Mouse (Mus musculus): ENCODE data around the gene Akr1b3.
"Not testable (repeated sequence)": the region's sequence is repeated elsewhere in the genome, so short reads cannot be mapped to it uniquely, and the experiment has no call there.

The Akr1b3 gene

GRCm38 (mm10) chr6:34316854-34317771, at the start of gene Akr1b3:
Gene Akr1b3, minus strand, starts transcription at chr6:34317478.
- DNase-seq (ENCODE audit: low read depth, low spot score): peak; percentile 96

GRCm38 (mm10) chr6:34364217-34365136, 47.2 kb upstream of the Akr1b3 start:
- DNase-seq (ENCODE audit: low read depth, low spot score): no peak

- no peak for DNase-seq (ENCODE audit: low read depth, low spot score)
These were observed 38.6 kb upstream of the Akr1b3 start for GRCm38 (mm10) chr6:34355841-34356240.

GRCm38 (mm10) chr6:34355349-34355747, 38.1 kb upstream of the Akr1b3 start:
- no peak for DNase-seq (ENCODE audit: low read depth, low spot score)

- DNase-seq (ENCODE audit: low read depth, low spot score): no peak
These were observed 37.4 kb upstream of the Akr1b3 start for GRCm38 (mm10) chr6:34354354-34355348.

GRCm38 (mm10) chr6:34353658-34354353, 36.5 kb upstream of the Akr1b3 start, which contains the start of gene Akr1b8:
Gene Akr1b8, plus strand, starts transcription at chr6:34354119.
- DNase-seq (ENCODE audit: low read depth, low spot score): no peak

GRCm38 (mm10) chr6:34352401-34352800, 35.1 kb upstream of the Akr1b3 start:
- DNase-seq (ENCODE audit: low read depth, low spot score): no peak

- not testable (repeated sequence) for DNase-seq (ENCODE audit: low read depth, low spot score)
These were observed 34.2 kb upstream of the Akr1b3 start for GRCm38 (mm10) chr6:34351481-34351880.

GRCm38 (mm10) chr6:34350037-34350699, 32.9 kb upstream of the Akr1b3 start:
- DNase-seq (ENCODE audit: low read depth, low spot score): no peak

GRCm38 (mm10) chr6:34346096-34346898, 29.0 kb upstream of the Akr1b3 start:
- DNase-seq (ENCODE audit: low read depth, low spot score): peak; percentile 54

- no peak for DNase-seq (ENCODE audit: low read depth, low spot score)
These were observed 27.7 kb upstream of the Akr1b3 start for GRCm38 (mm10) chr6:34344935-34345334.

GRCm38 (mm10) chr6:34344135-34344850, 27.0 kb upstream of the Akr1b3 start:
- no peak for DNase-seq (ENCODE audit: low read depth, low spot score)

GRCm38 (mm10) chr6:34343426-34343825, 26.1 kb upstream of the Akr1b3 start:
- no peak for DNase-seq (ENCODE audit: low read depth, low spot score)

- no peak for DNase-seq (ENCODE audit: low read depth, low spot score)
These were observed 25.2 kb upstream of the Akr1b3 start for GRCm38 (mm10) chr6:34342476-34342875.

- no peak for DNase-seq (ENCODE audit: low read depth, low spot score)
These were observed 24.7 kb upstream of the Akr1b3 start for GRCm38 (mm10) chr6:34341991-34342390.

- DNase-seq (ENCODE audit: low read depth, low spot score): no peak
These were observed 20.5 kb upstream of the Akr1b3 start for GRCm38 (mm10) chr6:34337799-34338198.

GRCm38 (mm10) chr6:34334673-34335072, 17.4 kb upstream of the Akr1b3 start:
- DNase-seq (ENCODE audit: low read depth, low spot score): no peak

- DNase-seq (ENCODE audit: low read depth, low spot score): not testable (repeated sequence)
These were observed 14.5 kb upstream of the Akr1b3 start for GRCm38 (mm10) chr6:34331804-34332203.
